Mouse (Mus musculus) heart, embryonic 16.5 days (tissue): ENCODE data around the gene Gm9944. TPM values are rescaled to one million over a fixed set of nuclear protein-coding genes. Genes with fewer than 3 reads are reported as not detected.

Source experiments
- ATAC-seq: fragments of 200-750 bp; cut with Nextera tagmentation; replicated peaks from 2 replicates; pipeline ENCODE4 v1.8.0; 2017; ENCODE audit warnings: moderate number of reproducible peaks; ENCODE audit not compliant: insufficient read depth, low FRiP score; ENCODE audit errors: extremely low read depth
- H3K27ac ChIP-seq: fragments of 300-500 bp; sonication (generic); 2 replicates; pipeline ENCODE4 v1.5.1; 2014; ENCODE audit warnings: mild to moderate bottlenecking, low read length, control low read depth, moderate library complexity
- H3K27me3 ChIP-seq: fragments of 300-500 bp; sonication (generic); 2 replicates; pipeline ENCODE4 v1.6.1; 2014; ENCODE audit warnings: low read length, mixed read lengths; ENCODE audit not compliant: control insufficient read depth, insufficient read depth
- H3K36me3 ChIP-seq: fragments of 300-500 bp; sonication (generic); 2 replicates; pipeline ENCODE4 v1.6.1; 2014; ENCODE audit not compliant: control insufficient read depth, insufficient read depth
- H3K4me1 ChIP-seq: fragments of 300-500 bp; sonication (generic); 2 replicates; pipeline ENCODE4 v1.6.1; 2014; ENCODE audit warnings: low read length, mixed read lengths; ENCODE audit not compliant: control insufficient read depth, insufficient read depth
- H3K4me2 ChIP-seq: fragments of 300-500 bp; sonication (generic); 2 replicates; pipeline ENCODE4 v1.6.1; 2014; ENCODE audit warnings: low read depth, mild to moderate bottlenecking, control low read depth, low read length
- H3K4me3 ChIP-seq: fragments of 300-500 bp; sonication (generic); 2 replicates; pipeline ENCODE4 v1.5.1; 2014; ENCODE audit warnings: mild to moderate bottlenecking, control low read depth, low read length
- H3K9ac ChIP-seq: fragments of 300-500 bp; sonication (generic); 2 replicates; pipeline ENCODE4 v1.6.1; 2014; ENCODE audit warnings: low read length, control low read depth
- H3K9me3 ChIP-seq: fragments of 300-500 bp; sonication (generic); replicated peaks from 2 replicates; pipeline ENCODE4 v1.6.1; 2016; ENCODE audit warnings: low read length; ENCODE audit not compliant: control insufficient read depth
- WGBS: fragments of 180-500 bp; shearing (Covaris S2); extraction: QIAGEN DNeasy Blood & Tissue Kit; methylation state at CpG from one replicate; pipeline ENCODE4 v1.1.7; 2014; 5-methylcytosine and 5-hydroxymethylcytosine counted together
- polyA plus RNA-seq: library from polyadenylated mRNA; unstranded; fragments of >200 nt; fragmentation: Nextera tagmentation; extraction: Ambion mirVana; gene quantifications from 2 replicates; pipeline ENCODE4 v1.2.1, GENCODE M21; 2015

The Gm9944 gene
- not detected in 2 replicates for polyA plus RNA-seq

GRCm38 (mm10) chr4:144453217-144453616 lies at the start of gene Gm9944:
Gene Gm9944 (minus strand): TSS chr4:144453317.
- Histone ChIP-seq H3K36me3 (no peaks in the 10 kb centered on the region), H3K9me3 (no peaks in the 10 kb centered on the region), H3K27ac (no peak within 1 kb of the TSS), H3K4me1 (no peaks in the 10 kb centered on the region), H3K4me3 (no peak within 1 kb of the TSS), H3K27me3 (no peaks in the 10 kb centered on the region), H3K4me2 (no peak within 1 kb of the TSS), H3K9ac (no peak within 1 kb of the TSS)
- WGBS, result 63% methylated on average over 2 of the region's 2 CpGs
- no peak for ATAC-seq

- H3K9me3 ChIP-seq, result 0 out of 2 replicates have a peak, but pooled peaks cover 3% of the 10 kb centered on the region
- no peaks in the 10 kb centered on the region for H3K4me1 ChIP-seq
- no peak for ATAC-seq
- no peaks in the 10 kb centered on the region for H3K36me3 ChIP-seq
- no peak overlapping the region for H3K4me3 ChIP-seq
- H3K9ac ChIP-seq, result no peak overlapping the region
- H3K27ac ChIP-seq, result no peak overlapping the region
- no peaks in the 10 kb centered on the region for H3K27me3 ChIP-seq
- no peak overlapping the region for H3K4me2 ChIP-seq
Measured at GRCm38 (mm10) chr4:144493331-144493730, 40.2 kb upstream of the Gm9944 start.

GRCm38 (mm10) chr4:144468091-144468490 lies 15.0 kb upstream of the Gm9944 start:
- no peak for ATAC-seq
- 83% methylated on average over 1 of the region's 1 CpGs for WGBS
- no peak overlapping the region for H3K27ac ChIP-seq

GRCm38 (mm10) chr4:144465206-144465605 lies 12.1 kb upstream of the Gm9944 start:
- no peak overlapping the region for H3K9ac ChIP-seq
- H3K36me3 ChIP-seq, result no peaks in the 10 kb centered on the region
- peaks cover 4% of the 10 kb centered on the region for H3K9me3 ChIP-seq
- H3K4me3 ChIP-seq, result no peak overlapping the region
- H3K27ac ChIP-seq, result no peak overlapping the region
- ATAC-seq, result no peak
- no peak overlapping the region for H3K4me2 ChIP-seq
- H3K27me3 ChIP-seq, result no peaks in the 10 kb centered on the region
- 61% methylated on average over 2 of the region's 2 CpGs for WGBS
- no peaks in the 10 kb centered on the region for H3K4me1 ChIP-seq

More at GRCm38 (mm10) chr4:144468091-144468490, 15.0 kb upstream of the Gm9944 start:
- no peaks in the 10 kb centered on the region for H3K4me1 ChIP-seq
- H3K27me3 ChIP-seq, result no peaks in the 10 kb centered on the region
- no peak overlapping the region for H3K4me3 ChIP-seq
- H3K36me3 ChIP-seq, result no peaks in the 10 kb centered on the region
- H3K9me3 ChIP-seq, result peaks cover 4% of the 10 kb centered on the region; the same call in 1 of the 2 replicates
- H3K9ac ChIP-seq, result no peak overlapping the region
- H3K4me2 ChIP-seq, result no peak overlapping the region

GRCm38 (mm10) chr4:144463656-144464055 lies 10.5 kb upstream of the Gm9944 start, which contains the start of gene Aadacl3:
Gene Aadacl3 (minus strand): TSS chr4:144463756.
- Histone ChIP-seq H3K27ac (no peak within 1 kb of the TSS), H3K4me1 (no peaks in the 10 kb centered on the region), H3K36me3 (no peaks in the 10 kb centered on the region), H3K9me3 (peaks cover 4% of the 10 kb centered on the region), H3K27me3 (no peaks in the 10 kb centered on the region), H3K4me2 (no peak within 1 kb of the TSS), H3K9ac (no peak within 1 kb of the TSS), H3K4me3 (no peak within 1 kb of the TSS)
- ATAC-seq, result no peak
- WGBS, result 69% methylated on average over 3 of the region's 3 CpGs

GRCm38 (mm10) chr4:144448546-144448945 lies 4.6 kb downstream of the Gm9944 start:
- Histone ChIP-seq H3K4me3 (no peak overlapping the region), H3K9ac (no peak overlapping the region), H3K4me1 (no peaks in the 10 kb centered on the region), H3K4me2 (no peak overlapping the region), H3K36me3 (no peaks in the 10 kb centered on the region), H3K27me3 (no peaks in the 10 kb centered on the region), H3K9me3 (no peaks in the 10 kb centered on the region), H3K27ac (no peak overlapping the region)
- no peak for ATAC-seq
- 80% methylated on average over 2 of the region's 2 CpGs for WGBS

- 72% methylated on average over 1 of the region's 1 CpGs for WGBS
- H3K27ac ChIP-seq, result no peak overlapping the region
- H3K4me2 ChIP-seq, result no peak overlapping the region
- no peak overlapping the region for H3K4me3 ChIP-seq
- no peaks in the 10 kb centered on the region for H3K9me3 ChIP-seq
- no peak overlapping the region for H3K9ac ChIP-seq
- no peak for ATAC-seq
- no peaks in the 10 kb centered on the region for H3K27me3 ChIP-seq
- no peaks in the 10 kb centered on the region for H3K4me1 ChIP-seq
- no peaks in the 10 kb centered on the region for H3K36me3 ChIP-seq
Measured at GRCm38 (mm10) chr4:144441582-144441981, 11.5 kb downstream of the Gm9944 start.

GRCm38 (mm10) chr4:144441095-144441494 lies 12.0 kb downstream of the Gm9944 start:
- no peaks in the 10 kb centered on the region for H3K9me3 ChIP-seq
- no peaks in the 10 kb centered on the region for H3K4me1 ChIP-seq
- WGBS, result 91% methylated on average over 4 of the region's 4 CpGs

GRCm38 (mm10) chr4:144438672-144439071 lies 14.4 kb downstream of the Gm9944 start, which contains the start of gene 1700012P22Rik:
Gene 1700012P22Rik (minus strand): TSS chr4:144438772.
- no peak for ATAC-seq
- no peak within 1 kb of the TSS for H3K4me3 ChIP-seq
- no peaks in the 10 kb centered on the region for H3K27me3 ChIP-seq
- no peaks in the 10 kb centered on the region for H3K9me3 ChIP-seq
- H3K4me1 ChIP-seq, result no peaks in the 10 kb centered on the region
- H3K36me3 ChIP-seq, result no peaks in the 10 kb centered on the region
- H3K9ac ChIP-seq, result no peak within 1 kb of the TSS
- no peak within 1 kb of the TSS for H3K27ac ChIP-seq
- no peak within 1 kb of the TSS for H3K4me2 ChIP-seq

More at GRCm38 (mm10) chr4:144441095-144441494, 12.0 kb downstream of the Gm9944 start:
- Histone ChIP-seq H3K36me3 (no peaks in the 10 kb centered on the region), H3K27ac (no peak overlapping the region), H3K27me3 (no peaks in the 10 kb centered on the region), H3K4me3 (no peak overlapping the region), H3K4me2 (no peak overlapping the region), H3K9ac (no peak overlapping the region)
- ATAC-seq, result no peak
